Mouse (Mus musculus) cortical plate, adult 2 months (tissue): ENCODE data around the gene Tnrc6a.

Source experiments
- CTCF ChIP-seq: fragments of 200-500 bp; IDR thresholded peaks from 2 replicates; pipeline ENCODE4 v1.5.1; 2011; ENCODE audit warnings: mild to moderate bottlenecking, control low read depth, low read length; ENCODE audit not compliant: insufficient read depth; ENCODE audit errors: extremely low read depth
- POLR2A ChIP-seq: fragments of 200-500 bp; IDR thresholded peaks from 2 replicates; pipeline ENCODE4 v1.6.1; 2011; ENCODE audit warnings: mild to moderate bottlenecking, low read length, control low read depth; ENCODE audit not compliant: insufficient read depth; ENCODE audit errors: extremely low read depth

- no peak for TF ChIP-seq CTCF
- TF ChIP-seq POLR2A = no peak
Measured at GRCm38 (mm10) chr7:123108058-123109055, 15.3 kb upstream of the Tnrc6a start.
